Mouse (Mus musculus) lung, embryonic 16.5 days (tissue): ENCODE results near the gene Cp. TPM values are rescaled to one million over a fixed set of nuclear protein-coding genes. Genes with fewer than 3 reads are reported as not detected.
"Not testable (repeated sequence)": the region's sequence is repeated elsewhere in the genome, so short reads cannot be mapped to it uniquely, and the experiment has no call there.

Source experiments
- ATAC-seq: fragments of 200-750 bp; cut with Nextera tagmentation; 2 replicates; pipeline ENCODE4 v1.8.0; 2017; ENCODE audit warnings: low read depth, mild to moderate bottlenecking, moderate library complexity
- H3K27ac ChIP-seq: fragments of 300-500 bp; sonication (generic); 2 replicates; pipeline ENCODE4 v1.5.1; 2014; ENCODE audit warnings: mild to moderate bottlenecking, control low read depth, low read length
- H3K27me3 ChIP-seq: fragments of 300-500 bp; sonication (generic); 2 replicates; pipeline ENCODE4 v1.6.1; 2014; ENCODE audit warnings: low read depth, low read length, mixed read lengths; ENCODE audit not compliant: control insufficient read depth, insufficient read depth
- H3K36me3 ChIP-seq: fragments of 300-500 bp; sonication (generic); 2 replicates; pipeline ENCODE4 v1.6.1; 2014; ENCODE audit warnings: low read length; ENCODE audit not compliant: control insufficient read depth, insufficient read depth
- H3K4me1 ChIP-seq: fragments of 300-500 bp; sonication (generic); replicated peaks from 2 replicates; pipeline ENCODE4 v1.6.1; 2014; ENCODE audit warnings: low read length, mixed read lengths; ENCODE audit not compliant: control insufficient read depth, insufficient read depth
- H3K4me2 ChIP-seq: fragments of 300-500 bp; sonication (generic); 2 replicates; pipeline ENCODE4 v1.6.1; 2014; ENCODE audit warnings: low read depth, low read length, control low read depth
- H3K4me3 ChIP-seq: fragments of 300-500 bp; sonication (generic); 2 replicates; pipeline ENCODE4 v1.5.1; 2014; ENCODE audit warnings: mild to moderate bottlenecking, low read length, control low read depth
- H3K9ac ChIP-seq: fragments of 300-500 bp; sonication (generic); 2 replicates; pipeline ENCODE4 v1.6.1; 2014; ENCODE audit warnings: low read length, control low read depth
- H3K9me3 ChIP-seq: fragments of 300-500 bp; sonication (generic); 2 replicates; pipeline ENCODE4 v1.6.1; 2016; ENCODE audit warnings: low read length; ENCODE audit not compliant: control insufficient read depth
- WGBS: fragments of 180-500 bp; shearing (Covaris S2); extraction: QIAGEN DNeasy Blood & Tissue Kit; methylation state at CpG from one replicate; pipeline ENCODE4 v1.1.7; 2014; 5-methylcytosine and 5-hydroxymethylcytosine counted together
- polyA plus RNA-seq: library from polyadenylated mRNA; unstranded; fragments of >200 nt; fragmentation: Nextera tagmentation; extraction: Ambion mirVana; gene quantifications from 2 replicates; pipeline ENCODE4 v1.2.1, GENCODE M21; 2015

The Cp gene
- polyA plus RNA-seq, 1 experiment from 2014 or later = 5.6 TPM

DNA sequence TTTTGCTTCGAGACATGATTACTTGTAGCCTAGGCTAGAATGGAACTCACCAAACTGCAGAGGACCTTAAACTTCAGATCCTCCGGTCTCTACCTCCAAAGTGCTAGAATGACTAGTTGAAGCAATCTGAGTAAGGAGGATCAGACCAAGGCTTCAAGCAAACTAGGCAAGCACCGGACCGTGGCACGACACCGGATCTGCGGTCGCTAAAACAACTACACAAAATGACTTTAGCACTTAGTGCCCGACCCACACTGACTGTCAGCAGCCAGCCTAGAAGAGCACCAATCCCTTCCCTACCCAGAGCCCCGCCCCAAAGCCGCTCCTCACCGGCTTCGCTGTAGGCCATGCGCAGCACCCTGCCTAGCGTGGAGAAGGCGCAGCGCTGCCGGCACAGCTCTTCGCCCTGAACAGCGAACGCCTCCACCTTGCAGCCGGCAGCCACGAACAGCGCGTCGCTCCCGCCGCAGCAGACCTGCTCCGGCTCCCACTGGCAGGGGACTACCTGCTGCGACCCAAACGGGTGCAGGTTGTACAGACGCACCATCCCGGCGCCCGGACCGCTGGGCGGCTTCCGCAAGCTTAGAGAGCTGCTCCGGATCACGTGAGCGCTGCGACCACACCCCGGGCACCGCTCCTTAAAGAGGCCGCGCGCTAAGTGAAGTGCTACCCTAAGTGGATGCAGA lies 78.0 kb downstream of the Cp start, which contains the start of gene Hps3:
Gene Hps3, minus strand, starts transcription at position 597 of the 686 bp plus-strand sequence.
- Histone ChIP-seq H3K9me3 (no peaks in the 10 kb centered on the region), H3K27ac (peak within 1 kb of the TSS; percentile 82), H3K4me1 (peaks cover 8% of the 10 kb centered on the region), H3K36me3 (no peaks in the 10 kb centered on the region), H3K9ac (peak within 1 kb of the TSS; percentile 76), H3K4me2 (peak within 1 kb of the TSS; percentile 85), H3K4me3 (peak within 1 kb of the TSS; percentile 97), H3K27me3 (no peaks in the 10 kb centered on the region)
- WGBS = under 1% methylated on average over 47 of the region's 47 CpGs
- ATAC-seq = peak; percentile 99

DNA sequence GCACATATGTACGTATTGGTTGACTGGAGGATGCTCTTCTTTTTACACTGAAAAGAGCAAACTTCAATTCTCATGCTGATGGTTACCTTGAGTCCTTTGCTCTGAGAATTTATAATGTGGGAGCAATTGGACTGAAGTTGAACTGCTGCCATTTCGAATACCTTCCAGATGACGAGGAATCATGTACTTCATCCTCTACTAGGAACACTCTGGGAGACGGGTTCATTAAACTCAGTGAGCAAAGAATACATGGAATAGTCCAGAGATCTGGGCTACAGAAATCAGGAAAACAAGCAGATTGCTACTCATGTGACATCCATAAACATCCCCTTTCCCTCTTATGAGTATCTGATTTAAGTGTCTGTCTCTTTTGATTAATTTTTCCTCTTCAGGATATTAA lies 79.2 kb downstream of the Cp start:
- Histone ChIP-seq H3K4me1 (peaks cover 8% of the 10 kb centered on the region), H3K27ac (no peak overlapping the region), H3K4me3 (no peak overlapping the region), H3K36me3 (no peaks in the 10 kb centered on the region), H3K9me3 (no peaks in the 10 kb centered on the region), H3K27me3 (no peaks in the 10 kb centered on the region), H3K4me2 (no peak overlapping the region), H3K9ac (no peak overlapping the region)
- WGBS = 75% methylated on average over 4 of the region's 4 CpGs
- ATAC-seq = no peak

DNA sequence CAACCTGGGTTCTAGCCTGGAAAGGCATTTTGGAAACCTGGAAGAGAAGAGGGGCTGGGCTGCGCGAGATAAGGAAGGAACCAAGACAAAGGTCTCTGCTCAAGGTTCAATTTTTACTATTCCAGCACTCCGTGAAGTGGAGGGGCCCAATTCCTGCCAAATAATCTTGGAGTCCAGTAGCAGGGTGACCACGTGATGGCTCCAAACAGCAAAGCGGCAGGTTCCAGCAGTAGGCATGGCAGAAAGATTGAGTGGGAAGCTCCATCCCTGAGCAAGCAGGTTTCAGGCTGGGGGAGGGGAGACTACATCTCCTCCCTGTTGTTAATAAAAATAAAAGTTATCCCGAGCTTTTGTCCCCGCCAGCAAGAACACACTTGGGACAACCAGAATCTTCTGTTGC lies 84.6 kb downstream of the Cp start:
- not testable (repeated sequence) for H3K27ac ChIP-seq

DNA sequence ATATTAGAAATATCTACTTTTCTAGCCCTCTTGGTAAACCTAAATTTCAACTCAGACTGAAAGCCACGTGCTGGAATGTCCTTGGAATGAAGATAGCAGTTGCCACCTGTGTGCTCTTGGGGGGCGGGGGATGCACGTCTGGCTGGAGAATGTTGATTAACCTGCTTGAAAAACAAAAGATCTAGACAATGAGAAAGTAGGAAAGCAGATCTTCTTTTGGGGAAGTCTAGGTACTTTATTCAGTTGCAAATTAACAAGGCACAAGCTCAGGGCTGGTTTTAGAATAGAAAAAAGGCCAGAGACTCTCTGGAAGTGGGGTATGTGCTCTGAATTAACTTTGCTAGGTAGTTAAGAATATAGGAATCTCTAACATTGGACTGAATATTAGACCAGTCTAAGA lies 87.9 kb downstream of the Cp start:
- not testable (repeated sequence) for H3K27me3 ChIP-seq, H3K4me2 ChIP-seq, H3K4me1 ChIP-seq, H3K4me3 ChIP-seq, H3K9ac ChIP-seq, H3K27ac ChIP-seq, ATAC-seq, H3K9me3 ChIP-seq, H3K36me3 ChIP-seq
- WGBS = 68% methylated on average over 3 of the region's 3 CpGs

More for the DNA sequence above, 84.6 kb downstream of the Cp start:
- not testable (repeated sequence) for H3K9me3 ChIP-seq, H3K36me3 ChIP-seq, H3K4me1 ChIP-seq, H3K4me2 ChIP-seq, H3K27me3 ChIP-seq, H3K9ac ChIP-seq, H3K4me3 ChIP-seq, ATAC-seq
- WGBS = 82% methylated on average over 7 of the region's 7 CpGs

DNA sequence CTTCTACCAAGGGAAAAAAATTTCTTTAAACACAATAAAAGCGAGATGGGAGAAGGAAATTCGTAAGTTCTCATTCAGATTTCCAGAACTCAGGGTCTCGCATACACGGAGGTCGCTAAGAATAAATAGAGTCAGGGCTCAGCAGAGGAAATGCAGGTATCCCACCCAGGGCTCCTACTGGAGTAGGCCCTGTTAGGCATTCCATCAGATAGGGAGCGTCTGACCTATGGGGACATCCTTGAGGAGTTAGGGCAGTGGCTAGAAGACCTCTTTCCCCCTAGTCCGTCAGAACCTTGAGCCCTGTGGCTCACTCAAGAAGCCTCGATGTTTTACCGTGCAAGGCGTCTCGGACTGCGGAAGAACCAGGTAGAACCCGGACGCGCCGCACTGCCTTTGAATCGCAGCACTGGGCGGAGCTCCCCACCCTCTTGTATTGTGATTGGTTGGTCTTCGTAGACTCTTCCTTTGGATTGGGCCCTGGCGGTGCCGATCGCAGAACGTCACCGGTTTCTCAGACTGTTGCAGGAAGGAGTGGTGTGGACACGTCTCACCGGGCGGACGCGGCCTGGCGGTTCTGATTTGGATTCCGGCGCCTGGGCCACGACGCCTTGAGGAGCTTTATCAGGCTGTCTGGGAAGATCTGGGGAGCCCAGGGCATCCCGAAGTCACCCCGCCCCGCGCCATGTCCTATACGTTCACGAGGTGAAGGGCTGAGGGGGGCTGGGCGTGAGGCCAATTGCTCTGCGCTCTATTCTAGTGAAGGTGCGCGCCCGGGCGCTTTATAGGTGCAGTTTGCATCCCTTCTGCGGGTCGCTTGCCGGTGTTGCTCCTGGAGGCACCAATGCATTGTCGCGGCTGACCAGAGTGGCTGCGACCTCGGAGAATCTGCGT lies 100.7 kb downstream of the Cp start, which contains the start of gene Hltf:
Gene Hltf, plus strand, starts transcription at position 506 of the 891 bp plus-strand sequence.
- H3K4me2 ChIP-seq = peak within 1 kb of the TSS; percentile 67
- H3K27ac ChIP-seq = peak within 1 kb of the TSS; percentile 50
- no peaks in the 10 kb centered on the region for H3K27me3 ChIP-seq
- under 1% methylated on average over 49 of the region's 54 CpGs for WGBS
- peak; percentile 100 for ATAC-seq
- H3K9ac ChIP-seq = peak within 1 kb of the TSS; percentile 82
- peak within 1 kb of the TSS; percentile 92 for H3K4me3 ChIP-seq
- H3K9me3 ChIP-seq = no peaks in the 10 kb centered on the region
- peaks cover 4% of the 10 kb centered on the region for H3K36me3 ChIP-seq
- peaks cover 6% of the 10 kb centered on the region; the same call in 1 of the 2 replicates for H3K4me1 ChIP-seq

DNA sequence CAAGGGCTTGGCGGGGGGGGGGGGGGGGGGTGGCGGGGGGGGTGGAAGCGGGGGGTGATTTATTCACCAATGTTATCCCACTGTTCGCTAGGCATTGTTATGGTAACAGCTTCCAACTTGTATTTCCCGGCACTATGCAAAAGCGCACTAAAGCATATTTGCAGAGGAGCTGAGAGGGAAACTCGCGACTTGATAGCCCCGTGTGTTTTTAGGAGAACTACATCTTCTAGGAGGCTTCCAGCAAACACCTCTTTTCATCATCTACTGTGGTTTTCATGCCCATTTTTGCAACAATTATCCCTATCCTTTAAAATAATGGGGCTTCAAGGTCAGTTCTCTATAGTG lies 101.3 kb downstream of the Cp start:
- Histone ChIP-seq H3K4me3 (peak overlapping the region; percentile 92), H3K4me1 (peaks cover 6% of the 10 kb centered on the region; the same call in 1 of the 2 replicates), H3K27me3 (no peaks in the 10 kb centered on the region), H3K4me2 (peak overlapping the region; percentile 67), H3K27ac (no peak overlapping the region), H3K9me3 (no peaks in the 10 kb centered on the region), H3K36me3 (peaks cover 4% of the 10 kb centered on the region), H3K9ac (peak overlapping the region; percentile 82)
- no peak for ATAC-seq
- 1% methylated on average over 7 of the region's 9 CpGs for WGBS

Other genes starting within 250 kb of the Cp start
- 11.4 and 12.2 TPM in 2 replicates for gene Hps3, start 78.3 kb downstream of the Cp start, polyA plus RNA-seq
- 20.0 and 21.1 TPM in 2 replicates for gene Hltf, start 100.8 kb downstream of the Cp start, polyA plus RNA-seq
- 336 and 351 TPM in 2 replicates for gene Gyg, start 198.3 kb downstream of the Cp start, polyA plus RNA-seq